Mouse (Mus musculus) neural tube, embryonic 13.5 days (tissue): ENCODE results near the gene 1110008L16Rik. TPM values are rescaled to one million over a fixed set of nuclear protein-coding genes. Genes with fewer than 3 reads are reported as not detected.

Experiments used
- polyA plus RNA-seq: library from polyadenylated mRNA; unstranded; fragments of >200 nt; fragmentation: Nextera tagmentation; extraction: Ambion mirVana; gene quantifications from 2 replicates; pipeline ENCODE4 v1.2.1, GENCODE M21; 2015

The 1110008L16Rik gene
- polyA plus RNA-seq, 1 experiment from 2014 or later = 9.7 TPM

Other genes starting within 250 kb of the 1110008L16Rik start
- 31.7 and 33.9 TPM in 2 replicates for gene 2700097O09Rik, start 219.5 kb upstream of the 1110008L16Rik start, polyA plus RNA-seq
- gene Srp54a, start 219.3 kb upstream of the 1110008L16Rik start, polyA plus RNA-seq = 193 and 210 TPM in 2 replicates
- 48.1 and 49.9 TPM in 2 replicates for gene Fam177a, start 175.1 kb upstream of the 1110008L16Rik start, polyA plus RNA-seq
- 65.0 and 67.9 TPM in 2 replicates for gene Srp54b, start 144.5 kb upstream of the 1110008L16Rik start, polyA plus RNA-seq
- gene 1700047I17Rik2, start 100.0 kb upstream of the 1110008L16Rik start, polyA plus RNA-seq = not detected in 2 replicates
- gene Srp54c, start 69.4 kb upstream of the 1110008L16Rik start, polyA plus RNA-seq = 83.2 and 88.1 TPM in 2 replicates
- 25.6 and 27.2 TPM in 2 replicates for gene Ppp2r3c, start 3.4 kb downstream of the 1110008L16Rik start, polyA plus RNA-seq
- 446 and 454 TPM in 2 replicates for gene Psma6, start 84.6 kb downstream of the 1110008L16Rik start, polyA plus RNA-seq
- gene Nfkbia, start 193.1 kb downstream of the 1110008L16Rik start, polyA plus RNA-seq = 51.4 and 53.3 TPM in 2 replicates